Mouse (Mus musculus): ENCODE data around the gene Dnajc21. TPM values are rescaled to one million over a fixed set of nuclear protein-coding genes. Genes with fewer than 3 reads are reported as not detected.

Gene Dnajc21
- polyA plus RNA-seq, 1 experiment, result 28.4 TPM

- TF ChIP-seq POLR2A (IDR thresholded peaks at IDR 0.05; ENCODE audit: low read depth, low read length) (no peak), CTCF (IDR thresholded peaks at IDR 0.05; ENCODE audit: borderline replicate concordance, insufficient read depth, low read length) (no peak)
- no peak overlapping the region for H3K27ac ChIP-seq (ENCODE audit: insufficient read depth, low read length)
- H3K4me1 ChIP-seq (ENCODE audit: control insufficient read depth, insufficient read depth, low read length), result peaks cover 8% of the 10 kb centered on the region
- H3K4me3 ChIP-seq (ENCODE audit: insufficient read depth, low read length), result peak overlapping the region; percentile 96
These were observed 16.1 kb upstream of the Dnajc21 start for GRCm38 (mm10) chr15:10486365-10486839.

- H3K27ac ChIP-seq (ENCODE audit: insufficient read depth, low read length), result 0 out of 2 replicates have a peak within 1 kb of the TSS, but pooled peaks have one; percentile 2
- TF ChIP-seq CTCF (IDR thresholded peaks at IDR 0.05; ENCODE audit: borderline replicate concordance, insufficient read depth, low read length), result no peak
- TF ChIP-seq POLR2A (IDR thresholded peaks at IDR 0.05; ENCODE audit: low read depth, low read length), result peak; percentile 80
These were observed 15.4 kb upstream of the Dnajc21 start, which contains the start of the genes Brix1 and Rad1 for GRCm38 (mm10) chr15:10485484-10486364. Gene Brix1, minus strand, starts transcription at chr15:10485947. Gene Rad1, plus strand, starts transcription at chr15:10486018.

GRCm38 (mm10) chr15:10470941-10471340, 625 bp upstream of the Dnajc21 start:
- no peak for TF ChIP-seq CTCF (IDR thresholded peaks at IDR 0.05; ENCODE audit: borderline replicate concordance, insufficient read depth, low read length)
- no peak for TF ChIP-seq POLR2A (IDR thresholded peaks at IDR 0.05; ENCODE audit: low read depth, low read length)
- Histone ChIP-seq H3K4me1 (ENCODE audit: control insufficient read depth, insufficient read depth, low read length) (peaks cover 2% of the 10 kb centered on the region; the same call in 1 of the 2 replicates), H3K4me3 (ENCODE audit: insufficient read depth, low read length) (peak overlapping the region; percentile 55), H3K27ac (ENCODE audit: insufficient read depth, low read length) (no peak overlapping the region)

More at GRCm38 (mm10) chr15:10485484-10486364, 15.4 kb upstream of the Dnajc21 start, which contains the start of the genes Brix1 and Rad1:
- H3K4me3 ChIP-seq (ENCODE audit: insufficient read depth, low read length), result peak within 1 kb of the TSS; percentile 96
- H3K4me1 ChIP-seq (ENCODE audit: control insufficient read depth, insufficient read depth, low read length), result peaks cover 8% of the 10 kb centered on the region

GRCm38 (mm10) chr15:10469641-10470150, 620 bp downstream of the Dnajc21 start:
- Histone ChIP-seq H3K4me3 (ENCODE audit: insufficient read depth, low read length) (peak overlapping the region; percentile 69), H3K27ac (ENCODE audit: insufficient read depth, low read length) (no peak overlapping the region), H3K4me1 (ENCODE audit: control insufficient read depth, insufficient read depth, low read length) (peaks cover 2% of the 10 kb centered on the region; the same call in 1 of the 2 replicates)
- TF ChIP-seq POLR2A (IDR thresholded peaks at IDR 0.05; ENCODE audit: low read depth, low read length), result no peak

GRCm38 (mm10) chr15:10468761-10469160, 1.6 kb downstream of the Dnajc21 start:
- TF ChIP-seq POLR2A (IDR thresholded peaks at IDR 0.05; ENCODE audit: low read depth, low read length), result no peak
- TF ChIP-seq CTCF (IDR thresholded peaks at IDR 0.05; ENCODE audit: borderline replicate concordance, insufficient read depth, low read length), result no peak
- Histone ChIP-seq H3K27ac (ENCODE audit: insufficient read depth, low read length) (no peak overlapping the region), H3K4me3 (ENCODE audit: insufficient read depth, low read length) (no peak overlapping the region), H3K4me1 (ENCODE audit: control insufficient read depth, insufficient read depth, low read length) (peaks cover 2% of the 10 kb centered on the region; the same call in 1 of the 2 replicates)

- TF ChIP-seq CTCF (IDR thresholded peaks at IDR 0.05; ENCODE audit: borderline replicate concordance, insufficient read depth, low read length) (no peak), POLR2A (IDR thresholded peaks at IDR 0.05; ENCODE audit: low read depth, low read length) (no peak)
- Histone ChIP-seq H3K4me3 (ENCODE audit: insufficient read depth, low read length) (no peak overlapping the region), H3K4me1 (ENCODE audit: control insufficient read depth, insufficient read depth, low read length) (peaks cover 2% of the 10 kb centered on the region; the same call in 1 of the 2 replicates), H3K27ac (ENCODE audit: insufficient read depth, low read length) (no peak overlapping the region)
These were observed 5.6 kb downstream of the Dnajc21 start for GRCm38 (mm10) chr15:10464678-10465077.

- H3K4me3 ChIP-seq (ENCODE audit: insufficient read depth, low read length), result no peak overlapping the region
- peaks cover 2% of the 10 kb centered on the region; the same call in 1 of the 2 replicates for H3K4me1 ChIP-seq (ENCODE audit: control insufficient read depth, insufficient read depth, low read length)
- no peak overlapping the region for H3K27ac ChIP-seq (ENCODE audit: insufficient read depth, low read length)
- TF ChIP-seq POLR2A (IDR thresholded peaks at IDR 0.05; ENCODE audit: low read depth, low read length), result no peak
- TF ChIP-seq CTCF (IDR thresholded peaks at IDR 0.05; ENCODE audit: borderline replicate concordance, insufficient read depth, low read length), result no peak
These were observed 6.8 kb downstream of the Dnajc21 start for GRCm38 (mm10) chr15:10463555-10463954.

- H3K27ac ChIP-seq (ENCODE audit: insufficient read depth, low read length), result no peak overlapping the region
These were observed 9.3 kb downstream of the Dnajc21 start for GRCm38 (mm10) chr15:10460986-10461385.

GRCm38 (mm10) chr15:10447102-10447501, 23.2 kb downstream of the Dnajc21 start:
- no peaks in the 10 kb centered on the region for H3K4me1 ChIP-seq (ENCODE audit: control insufficient read depth, insufficient read depth, low read length)
- TF ChIP-seq POLR2A (IDR thresholded peaks at IDR 0.05; ENCODE audit: low read depth, low read length) (no peak), CTCF (IDR thresholded peaks at IDR 0.05; ENCODE audit: borderline replicate concordance, insufficient read depth, low read length) (no peak)
- no peak overlapping the region for H3K27ac ChIP-seq (ENCODE audit: insufficient read depth, low read length)
- no peak overlapping the region for H3K4me3 ChIP-seq (ENCODE audit: insufficient read depth, low read length)

More at GRCm38 (mm10) chr15:10460986-10461385, 9.3 kb downstream of the Dnajc21 start:
- H3K4me3 ChIP-seq (ENCODE audit: insufficient read depth, low read length), result no peak overlapping the region
- TF ChIP-seq POLR2A (IDR thresholded peaks at IDR 0.05; ENCODE audit: low read depth, low read length) (no peak), CTCF (IDR thresholded peaks at IDR 0.05; ENCODE audit: borderline replicate concordance, insufficient read depth, low read length) (no peak)
- no peaks in the 10 kb centered on the region; the same call in 1 of the 2 replicates for H3K4me1 ChIP-seq (ENCODE audit: control insufficient read depth, insufficient read depth, low read length)
